Mouse (Mus musculus) right cerebral cortex, postnatal 14 days (tissue): Measurements from ENCODE around the gene Ccdc159.

Experiments used
- DNase-seq: peaks from one replicate; pipeline ENCODE4 v3.0.0; 2022

Gene Ccdc159

GRCm38 (mm10) chr9:21935466-21936131 is 8.3 kb downstream of the Ccdc159 start:
- no peak for DNase-seq

DNA sequence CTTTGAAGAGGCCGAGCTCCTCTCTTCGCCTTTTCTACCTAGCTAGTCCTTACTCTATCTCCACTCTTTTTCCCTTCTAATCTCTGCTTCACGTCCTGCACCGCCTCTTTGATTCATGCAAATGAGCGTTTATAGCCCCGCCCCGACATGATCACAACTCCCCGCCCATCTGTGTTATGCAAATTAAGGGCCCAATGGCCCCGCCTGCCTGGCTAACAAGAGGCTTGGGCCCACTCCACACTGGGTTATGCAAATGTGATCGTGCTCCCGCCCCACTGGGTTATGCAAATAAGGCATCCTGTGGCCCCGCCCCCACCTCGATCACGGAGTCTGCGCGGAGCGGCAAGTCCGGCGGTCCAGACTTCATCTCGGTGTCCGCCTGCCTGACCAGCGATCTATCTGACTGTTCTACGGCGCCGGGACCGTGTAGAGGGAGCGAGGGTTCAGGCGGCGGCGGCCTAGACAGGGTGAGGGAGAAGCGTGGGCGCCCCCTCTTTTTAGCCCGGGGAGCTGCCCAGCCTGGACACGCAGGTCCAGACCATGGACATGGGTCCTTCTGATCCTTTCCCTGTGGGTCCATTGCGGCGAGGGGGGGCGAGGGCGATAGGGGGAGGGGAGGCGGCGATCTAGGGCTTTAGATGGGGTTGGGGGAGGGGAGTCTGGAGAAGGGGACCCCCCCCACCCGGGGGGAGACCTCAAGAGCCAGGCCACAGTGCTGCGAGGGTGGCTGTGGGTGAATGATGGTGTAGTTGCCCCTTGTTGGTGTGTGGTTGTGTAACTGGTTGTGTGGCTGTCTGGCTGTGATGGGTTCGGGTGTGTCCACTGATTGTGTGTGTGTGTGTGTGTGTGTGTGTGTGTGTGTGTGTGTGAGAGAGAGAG is 9.7 kb downstream of the Ccdc159 start, which contains the start of gene Plppr2:
Plppr2 (plus strand) TSS at position 342 of the 879 bp plus-strand sequence.
- DNase-seq: peak; percentile 98

DNA sequence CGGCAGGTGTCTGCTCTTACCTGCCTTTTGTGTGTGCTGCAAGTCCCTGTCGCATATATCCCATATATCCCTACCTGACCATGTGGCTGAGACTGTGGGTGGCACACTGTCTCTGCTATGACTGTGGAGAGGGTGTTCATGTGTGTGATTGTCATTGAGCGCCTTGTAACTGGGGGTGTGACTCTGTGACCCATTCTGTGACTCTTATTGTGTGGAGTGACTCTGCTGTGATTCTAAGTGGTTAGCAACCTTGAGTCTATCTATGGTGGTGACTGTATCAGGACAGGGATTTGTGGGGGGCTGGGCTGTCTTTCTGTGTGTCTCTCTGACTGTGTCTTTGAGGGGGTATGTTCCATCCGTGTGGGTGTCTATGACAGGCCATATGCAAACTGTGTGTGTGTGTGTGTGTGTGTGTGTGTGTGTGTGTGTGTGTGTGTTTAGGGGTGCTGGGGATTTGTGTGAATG is 10.5 kb downstream of the Ccdc159 start:
- DNase-seq: peak; percentile 46

DNA sequence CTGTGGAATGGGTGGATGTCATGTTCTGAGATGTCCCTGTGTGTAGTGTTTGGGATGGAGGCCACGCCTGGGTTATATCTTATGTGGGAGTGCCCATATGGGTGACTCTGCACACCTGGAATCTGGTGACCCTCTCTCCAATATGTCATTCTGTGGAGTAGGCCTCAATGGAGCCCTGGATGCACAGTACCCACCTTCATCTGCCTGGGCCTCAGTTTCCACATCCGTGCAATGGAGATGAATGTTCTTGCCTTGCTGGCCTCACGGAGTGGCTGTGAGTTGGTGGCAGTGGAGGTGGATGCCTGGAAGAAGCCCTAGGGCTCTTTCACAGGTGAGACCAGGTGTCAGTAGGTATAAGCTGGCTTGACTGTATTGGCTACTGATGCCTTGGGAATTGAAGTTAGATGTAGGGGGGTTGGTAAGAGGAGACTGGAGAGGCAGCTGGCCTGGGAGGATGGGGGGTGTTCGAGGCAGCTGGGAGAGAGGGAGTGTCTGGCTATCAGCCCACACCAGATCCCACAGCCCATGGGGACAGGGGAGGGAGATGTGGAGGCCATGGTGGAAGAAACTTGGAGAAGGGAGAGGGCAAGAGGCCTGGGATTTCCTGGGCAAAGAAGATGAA is 11.1 kb downstream of the Ccdc159 start:
- no peak for DNase-seq

DNA sequence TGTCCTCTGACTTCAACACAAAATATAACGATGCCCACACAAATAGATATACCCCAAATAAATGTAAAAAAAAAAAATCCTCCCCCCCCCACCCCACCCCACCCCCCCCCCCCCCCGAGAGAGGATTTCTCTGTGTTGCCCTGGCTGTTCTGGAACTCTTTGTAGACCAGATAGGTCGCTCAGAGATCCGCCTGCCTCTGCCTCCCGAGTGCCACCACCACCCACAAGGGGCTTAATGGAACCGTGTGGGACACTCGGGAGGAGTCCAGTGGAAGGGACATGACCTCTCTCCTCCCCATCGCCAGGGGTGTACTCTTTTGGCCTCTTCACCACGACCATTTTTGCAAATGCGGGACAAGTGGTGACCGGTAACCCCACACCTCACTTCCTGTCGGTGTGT is 15.8 kb downstream of the Ccdc159 start:
- DNase-seq: no peak

GRCm38 (mm10) chr9:21943638-21944037 is 16.4 kb downstream of the Ccdc159 start:
- no peak for DNase-seq

DNA sequence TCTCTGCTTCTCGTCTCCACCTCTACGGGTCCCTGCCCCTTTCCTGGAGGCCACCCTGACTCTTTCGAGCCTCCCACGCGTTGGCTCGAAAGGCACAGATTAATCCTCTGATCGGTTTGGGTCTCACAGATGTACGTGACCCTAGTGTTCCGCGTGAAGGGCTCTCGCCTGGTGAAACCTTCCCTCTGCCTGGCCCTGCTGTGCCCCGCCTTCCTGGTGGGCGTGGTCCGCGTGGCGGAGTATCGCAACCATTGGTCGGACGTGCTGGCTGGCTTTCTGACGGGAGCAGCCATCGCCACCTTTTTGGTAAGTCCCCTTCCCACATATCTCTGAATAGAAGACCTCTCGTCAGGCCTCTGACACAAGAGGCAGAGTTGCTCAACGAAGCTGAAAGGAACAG is 17.0 kb downstream of the Ccdc159 start:
- no peak for DNase-seq

DNA sequence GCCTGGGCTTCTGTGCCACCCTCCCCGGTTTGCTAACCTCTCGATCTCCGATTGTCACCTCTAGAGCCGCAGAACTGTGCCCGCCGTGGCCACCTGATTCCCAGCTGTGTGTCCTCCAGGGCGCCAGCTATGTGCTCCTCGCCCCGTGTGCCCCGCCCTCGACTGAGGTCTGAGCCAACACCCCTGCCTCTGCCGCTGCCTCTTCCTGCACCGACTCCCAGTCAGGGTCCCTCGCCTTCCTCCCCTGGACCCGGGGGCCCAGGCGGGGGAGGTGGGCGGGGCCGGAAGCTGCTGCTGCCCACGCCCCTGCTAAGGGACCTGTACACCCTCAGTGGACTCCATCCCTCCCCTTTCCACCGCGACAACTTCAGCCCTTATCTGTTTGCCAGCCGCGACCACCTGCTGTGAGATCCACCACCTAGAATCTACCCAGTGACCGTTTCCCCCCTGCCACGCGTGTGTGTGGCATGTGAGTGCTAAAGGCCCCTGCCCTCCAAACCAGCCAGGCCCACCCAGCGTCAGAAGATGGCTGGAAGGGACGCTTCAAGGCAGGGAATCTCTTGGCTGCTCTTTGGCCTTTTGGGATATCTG is 20.4 kb downstream of the Ccdc159 start:
- no peak for DNase-seq

- DNase-seq: no peak
Observed at GRCm38 (mm10) chr9:21948146-21948545, 20.9 kb downstream of the Ccdc159 start.

DNA sequence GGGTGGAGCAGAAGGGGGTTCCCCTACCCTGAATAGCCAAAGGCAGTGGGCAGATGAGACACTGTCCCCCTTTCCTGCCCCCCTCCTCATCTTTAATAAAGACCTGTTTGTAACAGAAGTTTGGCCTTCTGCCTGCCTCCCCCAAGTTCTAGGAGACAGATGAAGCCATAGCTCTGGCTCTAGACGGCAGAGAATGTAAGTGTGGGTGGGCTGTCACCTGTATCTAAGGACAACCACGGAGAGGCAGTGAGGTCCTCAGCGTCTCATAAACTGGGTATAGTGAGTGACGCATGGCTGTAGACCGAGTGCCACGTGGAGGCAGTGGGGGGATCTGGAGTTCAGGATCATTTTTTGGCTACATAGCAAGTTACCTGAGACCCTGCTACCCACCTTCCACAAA is 21.5 kb downstream of the Ccdc159 start:
- DNase-seq: peak; percentile 52

- DNase-seq: peak; percentile 40
Observed at GRCm38 (mm10) chr9:21950322-21950721, 23.1 kb downstream of the Ccdc159 start.

GRCm38 (mm10) chr9:21951977-21952376 is 24.7 kb downstream of the Ccdc159 start:
- DNase-seq: no peak

DNA sequence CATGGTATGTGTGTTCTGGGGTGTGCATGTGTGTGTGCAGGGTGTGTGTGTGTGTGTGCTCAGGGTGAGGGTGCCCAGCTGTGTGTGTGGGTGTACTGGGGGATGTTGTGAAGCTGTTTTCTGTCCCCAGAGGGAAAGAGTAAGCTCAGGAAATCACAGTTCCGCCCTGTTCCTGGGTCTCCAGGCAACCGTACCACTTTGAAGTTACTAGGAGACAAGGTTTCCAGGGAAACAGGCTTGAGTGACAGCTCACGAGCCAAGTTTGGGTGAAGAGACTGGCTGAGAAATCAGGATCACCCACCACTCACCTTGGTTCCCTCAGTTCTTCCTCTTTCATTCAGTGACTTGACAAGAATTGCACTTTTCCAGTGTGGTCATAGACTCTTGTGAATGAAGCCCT is 26.3 kb downstream of the Ccdc159 start:
- peak; percentile 57 for DNase-seq

DNA sequence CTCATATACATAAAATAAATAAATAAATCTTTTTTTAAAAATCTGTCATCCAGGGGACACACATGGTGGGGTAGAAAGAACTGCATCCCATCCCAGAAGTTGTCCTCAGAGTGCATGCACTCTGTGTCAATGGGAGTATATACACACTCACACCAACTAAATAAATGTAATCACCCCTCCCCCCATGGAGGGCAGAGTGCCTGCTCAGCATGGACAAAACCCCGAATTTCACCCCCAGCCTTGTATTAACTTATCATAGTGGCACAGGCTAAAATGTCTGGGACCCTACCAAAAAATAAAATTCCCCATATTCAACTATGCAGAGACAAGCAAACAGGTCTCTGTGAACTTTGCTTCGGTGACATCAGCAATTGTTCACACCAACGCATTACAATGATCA is 27.4 kb downstream of the Ccdc159 start:
- no peak for DNase-seq

- DNase-seq: peak; percentile 50
Observed at GRCm38 (mm10) chr9:21955225-21955569, 27.9 kb downstream of the Ccdc159 start.

DNA sequence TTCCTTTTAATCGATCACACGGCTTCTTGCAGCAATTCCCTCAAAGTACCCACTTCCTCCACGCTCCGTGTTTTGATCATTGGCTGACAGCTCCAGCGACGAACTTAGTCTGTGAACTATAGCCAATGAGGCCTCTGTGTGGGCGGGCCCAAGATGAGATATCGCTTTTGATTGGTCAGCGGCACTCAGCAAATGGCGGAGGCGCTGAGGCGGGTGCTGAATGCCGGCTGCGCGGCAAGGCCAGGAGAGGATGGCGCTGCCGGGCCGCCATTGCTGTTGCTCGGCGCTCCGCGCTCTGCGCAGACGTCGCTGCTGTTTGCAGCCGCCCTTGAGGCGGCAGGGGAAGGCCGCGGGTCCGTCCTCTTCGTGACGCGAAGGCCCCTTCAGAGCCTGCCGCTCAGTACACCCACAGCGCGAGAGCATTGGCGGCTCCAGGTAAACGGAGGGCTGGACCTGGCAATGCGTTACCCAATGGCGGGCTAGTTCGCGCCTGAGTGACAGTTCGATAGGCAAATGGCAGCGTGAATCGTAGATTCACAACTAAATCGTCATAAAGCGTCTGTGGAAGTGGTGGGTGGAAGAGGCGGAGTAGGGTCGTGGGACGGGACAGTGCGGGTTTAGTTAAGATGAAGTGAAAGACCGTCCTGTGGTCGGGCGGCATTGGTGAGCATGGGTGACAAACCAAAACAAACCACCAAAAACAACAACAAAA is 28.5 kb downstream of the Ccdc159 start, which contains the start of gene Swsap1:
Swsap1 (plus strand) TSS at position 186 of the 712 bp plus-strand sequence.
- DNase-seq: peak; percentile 97

- no peak for DNase-seq
Observed at GRCm38 (mm10) chr9:21958372-21958771, 31.1 kb downstream of the Ccdc159 start.

DNA sequence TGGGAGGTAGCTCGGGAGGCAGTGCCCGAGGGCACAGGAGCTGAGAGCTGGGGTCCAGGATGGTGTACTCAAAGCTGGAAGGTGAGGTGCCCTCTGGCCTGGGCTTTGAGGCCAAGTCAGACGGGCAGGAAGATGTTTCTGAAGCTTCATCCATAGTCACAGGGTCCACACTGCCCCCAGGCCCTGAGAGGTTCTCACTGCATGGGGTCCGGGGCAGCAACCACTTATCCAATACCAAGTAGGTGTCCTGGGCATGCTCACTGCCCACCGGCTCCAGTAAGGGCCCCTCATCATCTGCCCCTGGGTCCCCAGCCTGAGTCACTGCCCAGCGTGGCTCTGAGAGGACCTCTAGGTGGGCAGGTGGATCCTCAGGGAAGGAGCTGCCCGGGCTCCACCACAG is 32.0 kb downstream of the Ccdc159 start:
- no peak for DNase-seq

DNA sequence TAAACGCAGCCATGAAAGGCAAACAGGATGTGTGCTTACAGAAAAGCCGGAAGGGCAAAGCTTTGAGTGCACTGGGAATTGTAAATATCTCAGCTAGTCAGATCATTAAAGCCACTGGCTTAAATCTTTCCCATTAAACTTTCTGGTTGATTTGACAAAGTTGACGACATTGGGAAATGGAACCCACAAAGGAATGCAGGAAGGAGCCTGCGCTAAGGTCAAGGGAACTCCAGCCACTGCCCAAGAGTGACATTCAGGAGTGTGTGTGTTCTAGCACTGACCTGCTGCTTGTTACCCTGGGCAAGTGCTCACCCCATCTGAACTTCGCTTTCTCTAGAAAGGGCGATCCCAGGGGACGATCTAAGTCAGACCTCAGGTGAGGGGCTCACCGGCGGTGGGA is 32.9 kb downstream of the Ccdc159 start:
- no peak for DNase-seq

DNA sequence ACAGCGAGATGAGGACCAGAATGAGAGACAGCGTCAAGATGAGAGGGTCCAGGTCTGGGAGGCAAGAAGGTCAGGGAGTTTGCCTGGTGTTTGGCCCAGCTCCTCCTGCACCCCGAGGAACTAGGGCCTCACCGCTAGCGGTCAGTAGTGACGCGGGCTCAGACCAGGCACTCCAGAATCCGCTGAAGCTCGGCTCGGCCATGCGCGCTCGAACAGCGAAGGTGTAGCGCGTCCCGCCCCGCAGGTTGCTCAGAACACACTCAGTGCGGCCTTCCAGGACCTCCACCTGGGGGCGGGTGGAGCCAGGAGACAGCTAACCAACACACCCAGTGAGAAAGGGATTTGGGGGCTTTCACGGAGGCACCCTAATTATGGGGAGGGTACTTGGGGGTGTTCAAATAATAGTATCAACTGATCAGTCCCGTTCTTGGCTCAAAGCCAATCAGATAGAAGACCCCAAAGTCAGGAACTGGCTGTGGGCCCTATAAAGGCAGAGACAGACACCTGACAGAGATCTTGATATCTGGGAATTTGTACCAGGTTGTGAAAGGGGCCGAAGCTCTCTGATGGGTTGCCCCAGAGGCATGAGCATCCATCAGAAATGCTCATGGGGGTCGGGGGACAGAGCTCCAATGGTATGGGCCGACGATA is 33.4 kb downstream of the Ccdc159 start:
- no peak for DNase-seq

DNA sequence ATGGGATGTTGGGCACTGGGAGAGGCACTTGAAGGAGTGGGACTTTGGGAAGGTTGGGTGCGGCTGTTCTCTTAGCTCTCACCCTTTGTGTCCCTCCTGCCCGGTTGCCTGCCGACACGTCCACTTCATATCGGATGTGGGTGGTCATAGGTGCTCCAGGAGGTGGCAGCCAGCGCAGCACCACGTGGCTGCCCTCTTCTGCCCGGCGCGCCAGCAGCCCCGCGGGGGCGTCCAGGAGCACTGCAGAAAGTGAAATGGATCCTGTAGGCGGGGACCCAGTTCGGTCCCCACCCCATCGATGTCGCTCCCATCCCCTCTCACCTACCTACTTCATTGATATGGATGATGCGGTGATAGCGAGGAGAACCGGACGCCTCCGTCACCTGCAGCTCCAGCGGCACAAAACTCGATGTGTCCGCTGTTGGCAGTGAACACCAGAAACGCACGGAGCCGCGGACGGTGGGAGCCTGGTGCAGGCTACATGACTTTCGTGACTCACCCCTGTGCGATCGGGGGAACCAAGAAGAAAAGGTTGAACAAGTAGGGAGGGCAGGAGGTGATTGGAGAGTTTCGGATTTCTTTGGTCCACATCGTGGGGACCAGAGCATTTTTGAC is 34.2 kb downstream of the Ccdc159 start:
- no peak for DNase-seq

DNA sequence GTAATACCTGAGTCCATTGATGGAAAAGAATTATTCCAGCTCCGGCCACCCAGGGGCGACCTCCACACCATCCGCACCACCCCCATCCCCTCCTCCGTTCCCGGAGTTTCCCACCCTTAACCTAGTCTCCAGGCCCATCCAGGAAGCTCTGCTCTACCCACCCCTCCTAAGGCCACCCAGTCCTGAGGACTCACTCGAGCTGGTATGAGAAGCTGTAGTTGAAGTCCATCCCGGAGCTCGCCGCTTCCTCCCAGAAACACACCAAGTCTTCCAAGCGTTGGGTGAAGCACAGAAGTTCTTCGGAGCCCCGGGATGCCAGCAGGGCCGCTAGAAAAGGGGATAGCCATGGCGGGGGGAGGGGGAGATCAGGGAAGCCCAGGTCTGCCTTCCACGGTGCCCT is 34.7 kb downstream of the Ccdc159 start:
- DNase-seq: no peak
